Mouse (Mus musculus): ENCODE measurements around the gene Akr7a5.

Gene Akr7a5

DNA sequence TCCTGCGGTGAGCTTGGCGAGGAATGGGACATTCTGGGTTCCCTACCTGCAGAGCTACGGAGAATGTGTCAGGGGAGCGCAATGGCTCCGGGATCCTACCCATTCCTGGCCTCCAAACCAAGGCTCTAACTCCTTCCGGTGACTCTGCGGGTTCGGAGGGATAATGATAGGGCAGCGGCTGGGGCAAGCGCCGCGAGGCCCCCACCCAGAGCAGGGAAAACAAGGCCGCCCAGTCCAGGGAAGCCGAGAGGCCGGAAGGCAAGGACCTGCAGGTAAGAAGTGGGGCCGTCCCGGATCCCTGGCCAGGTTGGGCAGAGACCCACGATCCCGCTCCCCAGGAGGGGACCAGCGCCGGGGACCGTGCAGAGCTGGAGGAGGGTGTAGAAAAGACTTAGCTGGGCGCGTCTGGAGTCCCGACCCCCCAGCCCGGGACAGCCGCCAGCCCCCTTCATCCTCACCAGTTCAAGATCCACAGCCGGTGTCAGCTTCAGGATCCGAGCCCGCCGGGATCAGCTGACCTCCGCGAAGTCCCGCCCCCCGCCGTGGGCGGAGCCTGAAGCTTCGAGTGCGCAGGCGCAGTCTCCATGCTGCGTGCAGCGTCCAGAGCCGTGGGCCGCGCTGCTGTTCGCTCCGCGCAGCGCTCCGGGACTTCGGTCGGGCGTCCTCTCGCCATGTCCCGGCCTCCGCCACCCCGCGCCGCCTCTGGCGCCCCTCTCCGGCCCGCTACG is at the start of gene Akr7a5, which contains the start of gene Pqlc2:
Akr7a5 (plus strand) TSS at position 574 of the 728 bp plus-strand sequence.
Pqlc2 (minus strand) TSS at position 538 of the 728 bp plus-strand sequence.
- peak; percentile 100 for DNase-seq

DNA sequence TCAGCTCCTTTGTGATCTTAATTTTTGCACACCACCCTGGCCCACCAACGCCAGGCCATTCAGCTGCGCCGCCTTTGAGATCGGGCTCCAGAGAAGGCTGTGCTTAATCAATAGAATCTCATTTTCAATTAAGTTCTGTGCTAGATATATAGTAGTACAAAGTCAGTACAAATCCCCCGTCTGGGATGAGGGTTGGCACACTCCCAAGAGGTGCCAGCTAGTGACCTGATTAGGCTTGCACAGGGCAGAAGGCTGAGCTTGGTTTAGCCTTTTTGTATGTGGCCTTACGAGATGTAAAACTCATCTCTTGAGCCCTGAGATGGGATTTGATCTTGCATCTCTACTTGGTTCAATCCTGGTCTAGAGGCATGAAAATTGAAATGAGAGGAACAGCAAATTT is 47.6 kb upstream of the Akr7a5 start:
- no peak for DNase-seq

DNA sequence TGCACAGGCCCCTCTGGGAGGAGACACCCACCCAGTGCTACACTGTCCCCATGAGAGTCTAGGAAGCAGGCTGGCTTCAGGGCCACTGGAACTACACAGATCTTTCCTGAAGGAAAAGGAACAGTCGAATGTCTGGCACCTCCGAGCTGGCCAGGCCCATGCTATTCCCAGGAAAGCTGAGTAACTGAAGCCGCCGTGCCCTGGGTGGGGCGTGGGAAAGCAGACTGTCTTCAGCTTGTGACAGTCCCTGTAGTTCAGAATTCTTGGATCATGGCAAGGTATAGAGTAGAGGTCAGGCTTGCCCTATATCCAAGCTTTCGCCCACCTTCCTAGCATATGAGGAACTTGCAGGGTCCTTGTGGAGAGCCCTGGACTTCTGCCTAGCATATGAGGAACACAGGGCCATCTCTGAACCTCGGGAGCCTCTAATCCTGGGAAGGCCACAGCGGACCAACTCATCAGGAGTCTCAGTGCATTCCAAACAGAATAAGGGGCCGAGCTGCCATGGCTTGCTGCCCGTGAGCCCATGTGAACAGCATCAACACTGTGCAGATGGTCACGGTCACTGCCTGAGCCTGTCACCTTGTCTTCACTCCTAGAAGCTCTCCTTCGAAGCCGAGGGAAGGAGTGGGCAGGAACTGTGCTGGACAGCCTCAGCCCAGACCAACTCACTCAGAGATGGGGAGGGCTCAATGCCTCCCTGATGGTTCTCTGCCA is 44.6 kb upstream of the Akr7a5 start:
- DNase-seq, result peak; percentile 58

DNA sequence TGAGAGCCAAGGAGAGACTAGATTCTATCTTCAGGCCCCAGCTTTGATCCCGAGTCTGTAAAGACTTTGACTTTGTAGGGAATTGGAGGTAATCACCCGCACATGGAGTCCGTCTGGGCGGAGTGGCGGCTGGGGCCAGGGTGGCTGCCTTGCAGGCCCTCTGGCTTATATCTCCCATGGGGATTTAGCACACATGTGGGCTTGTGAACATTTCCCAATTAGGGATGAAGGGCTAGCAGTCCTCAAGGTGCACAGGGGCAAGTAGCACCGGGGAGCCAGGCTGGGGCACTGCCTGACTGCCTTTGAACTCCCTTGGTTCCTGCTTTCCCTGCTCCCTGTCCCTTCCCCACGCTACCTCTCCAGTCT is 44.1 kb upstream of the Akr7a5 start:
- DNase-seq, result no peak

DNA sequence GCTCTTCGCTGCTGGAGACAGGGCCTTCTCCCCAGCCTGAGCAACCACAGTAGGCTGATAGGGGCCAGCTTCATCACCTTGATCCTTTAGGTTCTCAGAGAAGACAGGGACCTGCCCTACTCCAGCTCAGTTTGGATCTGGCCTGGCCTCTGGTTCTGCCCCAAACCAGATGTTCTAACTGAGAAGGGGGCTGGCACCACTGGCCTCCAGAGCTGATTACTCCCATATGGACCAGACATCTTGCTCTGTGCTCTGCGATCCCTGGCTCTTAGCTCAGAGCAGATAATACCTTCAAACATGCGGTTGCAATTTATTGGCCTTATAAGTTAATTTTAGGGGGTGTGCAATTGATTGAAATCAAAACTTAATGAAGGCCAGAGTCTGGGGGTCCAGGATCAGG is 43.2 kb upstream of the Akr7a5 start:
- DNase-seq, result no peak

DNA sequence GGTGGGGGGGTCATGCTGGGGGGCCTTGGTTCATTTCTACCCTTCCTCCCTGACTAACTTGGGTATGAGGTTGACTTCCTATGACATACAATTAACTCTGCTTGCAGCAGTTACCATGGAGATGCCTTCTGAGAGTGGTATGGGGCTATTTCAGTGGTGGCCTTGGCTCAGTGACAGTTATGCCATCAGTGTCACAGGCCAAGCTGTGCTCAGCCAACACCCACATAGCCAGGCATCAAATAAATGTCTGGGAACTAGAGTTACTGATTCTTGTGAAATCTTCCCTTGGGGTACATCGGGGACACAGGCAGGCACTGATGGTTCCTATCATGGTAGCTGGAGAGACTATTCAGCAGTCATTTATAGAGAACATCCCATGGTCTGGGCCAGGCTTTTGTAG is 42.3 kb upstream of the Akr7a5 start:
- no peak for DNase-seq

DNA sequence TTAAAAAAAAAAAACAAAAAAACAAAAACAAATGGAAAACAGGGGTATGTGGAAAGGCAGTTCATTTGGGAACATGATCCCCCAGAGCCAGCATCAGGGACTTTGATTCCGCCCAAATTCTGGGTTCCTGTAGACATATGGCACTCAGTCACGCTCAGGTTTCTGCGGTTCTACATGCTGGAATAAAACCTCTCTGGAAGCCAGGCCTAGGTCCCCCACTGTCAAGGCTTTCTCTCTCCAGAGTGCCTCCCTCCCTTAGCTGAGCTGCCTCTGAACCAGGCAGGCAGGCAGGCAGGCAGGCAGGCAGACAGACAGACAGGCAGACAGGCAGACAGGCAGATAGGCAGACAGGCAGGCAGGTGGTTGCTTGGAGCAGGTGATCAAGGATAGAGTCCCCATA is 40.4 kb upstream of the Akr7a5 start:
- DNase-seq, result peak; percentile 63

DNA sequence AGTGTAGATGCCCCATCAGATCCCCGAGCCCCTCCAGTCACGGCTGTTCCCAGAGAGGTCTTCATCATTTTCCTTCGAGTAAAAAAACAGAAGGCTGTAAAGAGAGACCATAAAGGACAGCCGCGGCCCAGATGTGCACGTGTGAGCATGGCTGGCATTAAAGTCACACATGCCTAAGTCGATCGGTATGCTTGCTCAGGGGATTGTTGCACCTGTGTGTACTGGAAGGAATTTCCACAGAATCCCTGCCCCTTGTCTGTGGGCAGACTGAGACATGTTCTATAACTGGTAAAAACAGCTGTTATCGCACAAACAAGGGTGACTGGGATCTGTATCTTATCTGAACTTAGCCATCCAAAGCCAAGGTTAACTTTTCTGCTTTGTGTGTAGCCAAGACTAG is 39.0 kb upstream of the Akr7a5 start:
- no peak for DNase-seq

DNA sequence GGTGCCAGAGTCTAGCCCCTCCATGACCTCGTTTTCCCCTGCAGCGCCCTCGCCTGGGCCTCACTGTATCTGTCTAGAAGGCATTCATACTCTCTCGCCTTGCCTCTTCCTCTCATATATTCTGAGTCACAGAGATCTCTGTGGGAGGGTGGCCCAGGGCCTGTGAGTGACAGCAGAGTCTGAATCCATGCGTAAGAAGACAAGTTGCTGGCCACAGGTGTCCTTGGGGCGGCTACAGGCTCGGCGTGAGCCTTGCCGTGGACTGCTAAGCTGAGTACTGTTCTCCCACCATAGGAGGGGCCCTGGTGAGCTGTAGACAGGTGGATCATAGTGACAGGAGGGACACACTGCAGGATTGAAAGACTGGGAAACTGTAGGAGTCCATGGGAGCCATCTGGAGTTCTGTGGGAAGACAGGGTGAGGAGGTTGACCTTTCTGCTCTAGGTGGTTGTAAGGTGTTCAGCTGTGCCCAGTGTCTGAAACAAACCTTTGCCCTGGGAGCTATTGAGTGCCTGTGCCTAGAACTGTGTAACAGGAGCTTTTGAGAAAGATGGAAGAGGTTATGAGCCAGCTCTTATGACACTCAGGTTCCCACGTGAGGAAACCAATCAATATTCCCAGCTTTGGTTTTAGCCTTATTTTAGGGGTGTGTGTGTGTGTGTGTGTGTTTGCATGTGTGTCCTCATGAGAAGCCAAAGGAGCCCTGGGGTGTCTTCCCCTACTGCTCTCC is 37.4 kb upstream of the Akr7a5 start:
- no peak for DNase-seq

DNA sequence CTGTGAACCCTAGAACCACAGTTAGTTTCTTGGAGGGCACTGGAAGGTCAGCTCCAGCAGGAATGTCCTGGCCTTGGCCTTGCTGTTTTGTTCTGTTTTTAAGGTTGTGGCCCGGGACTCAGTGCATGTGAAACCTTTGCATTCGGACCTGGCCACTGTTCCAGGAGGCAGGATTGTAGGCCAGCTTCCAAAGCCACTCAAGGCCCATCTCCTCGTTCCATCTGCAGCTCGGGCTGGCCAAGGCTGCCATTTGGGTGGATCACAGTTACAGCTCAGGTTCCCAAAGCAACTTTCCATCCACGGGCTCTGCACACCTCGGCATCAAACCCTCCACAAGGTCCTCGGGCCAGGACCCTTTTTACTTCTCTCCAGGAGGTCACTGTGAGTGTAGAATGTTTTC is 36.0 kb upstream of the Akr7a5 start:
- peak; percentile 67 for DNase-seq

DNA sequence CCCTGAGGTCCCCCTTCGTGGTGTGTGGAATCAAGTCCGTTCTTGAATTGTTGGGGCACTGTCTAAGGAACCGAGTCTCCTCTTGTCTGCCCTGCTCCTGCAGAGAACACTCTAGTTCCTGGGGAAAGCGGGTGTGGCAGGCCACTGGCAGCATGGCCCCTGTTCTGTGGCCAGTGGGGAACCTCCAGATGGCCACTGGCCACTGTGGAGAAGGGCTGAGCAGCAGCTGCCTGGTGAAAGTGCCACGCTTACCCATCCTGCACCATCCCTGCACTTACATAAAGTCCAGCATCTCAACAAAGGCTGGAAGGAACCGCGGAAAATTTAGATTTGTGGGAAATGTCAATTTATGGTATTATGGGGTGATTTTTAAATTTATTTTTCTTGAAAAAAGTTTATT is 34.1 kb upstream of the Akr7a5 start:
- no peak for DNase-seq

DNA sequence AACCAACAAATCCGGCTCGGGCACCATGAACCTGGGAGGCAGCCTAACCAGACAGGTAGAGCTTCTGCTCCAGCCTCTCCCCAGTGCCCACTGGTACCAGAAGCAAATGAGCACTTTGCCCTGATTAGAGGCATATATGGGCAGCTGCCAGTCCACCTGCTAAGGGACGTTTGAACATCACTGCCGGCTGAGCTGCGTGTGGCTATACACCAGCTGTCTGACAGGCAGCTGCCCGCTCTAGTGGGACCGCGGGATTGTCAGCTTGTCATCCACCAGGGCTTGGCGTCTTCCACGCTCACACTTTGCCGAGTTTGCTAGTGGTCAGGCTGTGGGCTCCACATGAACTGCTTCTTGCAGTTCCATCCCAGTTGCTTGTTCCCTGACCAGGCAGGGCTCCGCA is 30.0 kb upstream of the Akr7a5 start:
- DNase-seq, result no peak

DNA sequence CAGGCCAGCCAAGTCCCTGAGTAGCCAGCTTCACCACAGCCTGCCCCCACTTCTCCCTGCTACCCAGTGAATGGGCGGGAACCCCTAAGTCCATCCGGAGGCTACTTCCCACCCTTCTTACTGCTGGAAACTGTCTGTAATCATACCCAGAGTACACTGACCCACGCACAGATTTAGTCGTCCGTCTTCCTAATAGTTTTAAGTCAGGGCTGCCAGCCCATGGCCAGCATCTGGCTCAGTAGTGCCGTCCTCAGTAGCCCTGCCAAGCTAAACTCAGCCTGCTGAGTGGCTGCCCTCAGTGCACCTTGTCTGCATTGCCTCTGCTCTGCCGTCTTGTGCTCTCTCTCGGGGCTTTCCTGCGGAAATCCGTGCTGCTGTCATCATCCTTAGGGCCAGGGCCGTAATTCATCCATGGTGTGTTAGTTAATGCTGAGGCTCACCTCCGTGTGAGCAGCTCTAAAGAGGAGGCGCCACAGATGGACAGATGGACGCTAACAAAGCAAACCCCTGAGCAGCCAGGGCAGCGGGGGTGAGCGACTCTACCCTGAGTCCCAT is 28.7 kb upstream of the Akr7a5 start:
- DNase-seq, result no peak

DNA sequence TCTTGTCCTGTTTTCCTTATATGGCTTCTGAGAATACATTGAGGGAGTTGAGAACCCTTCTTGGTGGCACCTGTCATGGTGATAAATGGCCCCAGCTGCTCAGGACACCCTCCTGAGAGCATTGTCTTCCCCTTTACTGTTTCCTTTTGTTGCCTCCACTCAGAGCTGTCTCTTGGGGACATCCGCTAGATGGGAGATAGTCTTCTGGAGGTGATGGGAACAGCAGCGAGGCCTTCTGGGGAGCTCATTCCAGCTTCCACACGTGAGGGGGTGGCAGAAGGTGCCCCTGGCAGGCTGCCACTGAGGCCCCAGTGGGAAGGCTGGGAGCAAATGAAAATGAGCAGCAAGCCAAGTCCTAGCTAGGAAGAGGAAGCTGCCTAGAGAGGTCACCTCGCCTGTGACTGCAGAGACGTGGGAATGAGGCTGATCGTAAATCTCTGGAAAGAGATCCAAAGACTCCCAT is 27.6 kb upstream of the Akr7a5 start:
- DNase-seq, result peak; percentile 69

DNA sequence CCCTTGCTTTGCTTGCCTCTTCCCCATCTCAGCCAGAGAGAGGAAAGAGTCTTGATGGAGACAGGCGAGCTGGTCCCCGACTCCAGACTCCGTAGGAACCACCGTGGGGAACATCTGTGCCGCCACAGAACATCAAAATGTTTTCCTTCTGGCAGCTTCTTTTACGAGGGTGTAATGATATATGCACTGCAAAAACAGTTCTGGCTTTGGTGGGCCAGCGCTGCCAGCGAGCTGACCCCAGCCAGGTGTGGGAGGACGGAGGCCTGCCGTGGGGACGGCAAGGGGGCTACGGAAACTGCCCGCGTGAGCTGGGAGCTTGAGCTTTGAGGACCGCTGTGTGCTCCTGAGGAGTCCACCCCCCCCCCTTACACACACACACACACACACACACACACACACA is 25.7 kb upstream of the Akr7a5 start:
- no peak for DNase-seq

DNA sequence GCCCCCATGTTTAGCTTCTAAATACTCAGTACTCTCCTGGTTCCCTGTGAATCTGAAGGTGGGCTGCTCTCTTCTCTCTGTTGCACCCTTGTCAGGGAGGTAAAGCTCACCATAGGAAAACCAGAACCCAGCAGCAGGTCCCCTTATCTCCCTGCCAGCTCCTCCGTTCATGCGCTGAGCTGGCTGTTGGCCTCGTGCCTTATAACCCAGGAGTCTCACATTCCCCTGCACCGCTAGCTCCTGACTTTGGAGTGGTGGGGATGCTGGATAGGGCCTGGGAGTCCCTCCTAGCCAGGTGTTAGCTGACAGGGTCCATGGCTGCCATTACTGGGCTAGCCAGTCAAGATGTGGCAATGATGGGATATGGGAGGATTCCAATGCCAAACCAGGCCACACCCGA is 24.3 kb upstream of the Akr7a5 start:
- DNase-seq, result no peak

DNA sequence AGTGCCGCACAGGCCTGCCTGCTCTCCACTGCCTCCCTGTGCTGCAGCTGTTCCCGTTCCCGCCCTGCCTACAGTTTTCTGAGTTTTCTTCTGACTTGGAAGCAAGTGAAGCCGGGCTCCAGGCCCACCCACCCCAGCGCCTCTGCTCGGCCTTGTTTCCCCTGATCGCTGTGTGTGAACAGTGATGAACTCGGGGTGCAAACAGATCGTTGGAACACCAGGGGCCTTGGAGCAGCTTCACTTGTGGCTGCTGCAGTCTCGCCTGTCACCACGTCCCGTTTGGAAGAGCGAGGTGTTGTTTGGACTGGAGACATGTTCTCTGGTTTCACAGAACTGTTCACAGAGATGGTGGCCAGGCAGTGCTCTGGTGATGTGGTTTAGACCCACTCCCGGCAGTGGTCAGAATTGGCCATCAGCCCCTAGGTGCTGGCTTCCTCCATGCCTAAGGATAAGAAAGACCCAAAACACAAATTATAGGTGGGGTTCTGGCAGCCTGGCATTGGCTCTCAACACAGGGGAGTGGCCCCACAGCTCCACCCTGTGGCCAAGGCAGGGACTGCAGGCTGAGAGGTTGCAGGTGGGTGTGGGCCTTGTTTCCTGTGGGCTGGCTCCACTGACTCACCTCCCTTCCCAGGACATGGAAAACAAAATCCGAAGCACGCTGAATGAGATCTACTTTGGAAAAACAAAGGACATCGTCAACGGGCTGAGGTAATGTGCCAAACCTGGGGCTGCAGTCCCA is 23.3 kb upstream of the Akr7a5 start:
- DNase-seq, result peak; percentile 82

DNA sequence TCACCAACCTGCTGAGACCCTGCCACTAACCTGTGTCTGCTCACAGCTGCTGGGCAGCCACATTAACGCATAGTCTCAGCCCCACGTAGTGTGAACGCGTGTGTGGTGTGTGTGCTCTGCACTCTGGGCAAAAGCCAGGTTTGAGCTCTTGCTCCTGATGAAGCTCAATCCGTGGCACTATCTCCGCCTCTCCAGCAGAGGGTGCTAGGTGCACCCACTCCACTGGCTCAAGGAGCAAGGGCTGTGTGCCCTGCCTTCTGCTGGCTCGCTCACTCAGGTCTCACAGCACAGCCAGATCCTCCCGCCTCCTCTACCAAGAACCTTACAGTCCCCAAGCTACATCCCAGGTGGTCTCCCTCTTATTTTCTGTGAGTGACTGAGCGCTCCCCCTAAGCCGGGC is 21.5 kb upstream of the Akr7a5 start:
- peak; percentile 68 for DNase-seq

DNA sequence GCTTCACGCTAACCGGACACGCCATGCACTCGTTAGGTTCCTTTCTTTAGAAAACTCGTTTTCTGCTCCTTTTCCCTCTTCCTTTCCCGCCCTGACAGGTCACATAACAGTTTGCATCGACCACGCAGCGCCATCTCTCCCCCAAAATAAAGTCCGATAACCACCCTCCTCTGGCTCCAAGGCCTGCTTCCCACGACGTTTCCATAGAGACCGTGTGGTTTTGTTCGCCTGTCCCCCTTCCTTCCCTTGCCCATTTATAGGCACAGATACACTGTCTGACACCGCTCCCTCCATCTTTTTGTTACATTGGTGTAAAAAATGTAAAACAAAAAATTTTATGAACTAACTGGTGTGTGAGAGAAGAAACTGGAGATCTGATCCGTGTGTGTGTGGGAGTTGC is 19.4 kb upstream of the Akr7a5 start:
- no peak for DNase-seq

DNA sequence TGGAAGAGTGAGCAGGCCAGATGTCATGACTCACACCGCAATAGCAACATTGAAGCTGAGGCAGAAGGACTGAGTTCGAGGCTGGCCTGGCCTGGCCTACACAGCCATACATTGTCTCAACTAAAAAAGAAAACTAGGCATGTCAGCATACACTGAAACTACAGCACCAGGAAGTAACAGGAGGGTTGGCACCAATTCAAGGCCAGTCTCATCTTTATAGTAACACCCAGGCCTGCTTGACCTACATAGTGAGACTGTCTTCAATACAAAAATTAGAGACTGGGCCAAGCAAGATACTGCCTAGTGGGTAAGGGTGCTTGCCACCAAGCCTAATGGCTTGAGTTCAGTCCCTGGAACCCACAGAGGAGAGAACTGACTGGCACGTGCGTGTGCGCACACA is 18.5 kb upstream of the Akr7a5 start:
- DNase-seq, result no peak

DNA sequence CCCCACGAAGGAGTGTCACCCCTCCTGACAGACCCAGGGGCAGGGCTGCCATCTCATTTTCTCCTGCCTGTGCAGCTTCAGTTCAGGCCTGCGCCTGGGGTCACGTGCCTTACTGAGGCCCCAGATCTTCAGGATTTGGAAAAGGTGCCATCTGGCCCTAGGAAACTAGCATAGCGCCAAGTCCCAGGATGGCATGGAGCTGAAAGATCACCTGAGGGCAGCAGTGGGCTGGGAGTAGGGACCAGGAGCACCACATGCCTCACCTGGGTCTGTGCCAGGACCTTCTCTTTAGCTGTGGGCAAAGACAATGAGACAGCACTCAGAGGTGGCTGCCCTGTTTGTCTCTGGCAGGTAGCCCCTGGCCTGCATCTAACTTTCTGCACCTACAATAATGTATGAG is 13.0 kb upstream of the Akr7a5 start:
- peak; percentile 95 for DNase-seq

DNA sequence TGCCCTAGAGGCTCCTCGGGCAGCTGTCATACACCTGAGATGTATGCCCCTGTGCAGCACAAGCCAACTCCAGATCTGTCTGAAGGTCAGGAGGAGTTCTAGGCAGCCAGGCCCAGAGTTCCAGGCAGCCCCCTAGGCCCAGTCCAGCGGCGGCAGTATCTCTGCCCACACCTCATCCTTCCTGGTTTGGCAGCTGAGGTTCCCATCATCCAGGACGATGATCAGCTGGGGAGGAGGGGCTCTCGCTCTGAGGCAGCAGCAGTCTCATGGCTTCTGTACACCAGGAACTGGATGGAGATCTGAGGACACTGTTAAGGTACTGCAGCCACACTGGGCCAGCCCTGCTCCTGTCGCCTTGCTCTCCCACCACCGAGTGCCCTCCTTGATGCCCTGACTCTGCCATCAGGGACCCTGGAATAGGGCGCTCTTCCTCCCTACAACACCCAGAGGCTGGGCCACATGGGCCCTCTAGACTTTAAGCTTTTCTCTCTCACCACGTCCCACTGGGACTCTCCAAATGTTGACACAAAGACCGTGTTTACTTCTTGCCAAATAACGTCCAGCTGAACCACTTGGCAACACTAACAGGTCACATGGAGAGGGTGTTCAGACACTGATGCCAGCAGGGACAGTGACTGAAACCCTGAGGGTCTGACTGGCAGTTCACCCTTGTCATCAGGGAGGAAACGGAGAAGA is 11.7 kb upstream of the Akr7a5 start:
- DNase-seq, result peak; percentile 18

Measured in cerebellum, adult 8-10 months (tissue).